Mouse (Mus musculus) midbrain, embryonic 13.5 days (tissue): ENCODE measurements around the gene Reg4. TPM values are rescaled to one million over a fixed set of nuclear protein-coding genes. Genes with fewer than 3 reads are reported as not detected.

Source experiments
- ATAC-seq: fragments of 200-750 bp; cut with Nextera tagmentation; 2 replicates; pipeline ENCODE4 v1.8.0; 2017; ENCODE audit warnings: mild to moderate bottlenecking, moderate TSS enrichment, moderate library complexity
- H3K27ac ChIP-seq: fragments of 300-500 bp; sonication (generic); 2 replicates; pipeline ENCODE4 v1.5.1; 2015; ENCODE audit warnings: inconsistent platforms, mild to moderate bottlenecking, moderate library complexity
- H3K27me3 ChIP-seq: fragments of 300-500 bp; sonication (generic); 2 replicates; pipeline ENCODE4 v1.6.1; 2015; ENCODE audit warnings: mild to moderate bottlenecking, inconsistent platforms
- H3K36me3 ChIP-seq: fragments of 300-500 bp; sonication (generic); 2 replicates; pipeline ENCODE4 v1.6.1; 2015; ENCODE audit warnings: mild to moderate bottlenecking, inconsistent platforms
- H3K4me1 ChIP-seq: fragments of 300-500 bp; sonication (generic); replicated peaks from 2 replicates; pipeline ENCODE4 v1.6.1; 2015; ENCODE audit warnings: inconsistent platforms
- H3K4me2 ChIP-seq: fragments of 300-500 bp; sonication (generic); replicated peaks from 2 replicates; pipeline ENCODE4 v1.6.1; 2015; ENCODE audit warnings: moderate library complexity, mild to moderate bottlenecking, inconsistent platforms
- H3K4me3 ChIP-seq: fragments of 300-500 bp; sonication (generic); replicated peaks from 2 replicates; pipeline ENCODE4 v1.5.1; 2015; ENCODE audit warnings: mild to moderate bottlenecking, inconsistent platforms
- H3K9ac ChIP-seq: fragments of 300-500 bp; sonication (generic); replicated peaks from 2 replicates; pipeline ENCODE4 v1.6.1; 2015; ENCODE audit warnings: mild to moderate bottlenecking, inconsistent platforms
- H3K9me3 ChIP-seq: fragments of 300-500 bp; sonication (generic); 2 replicates; pipeline ENCODE4 v1.6.1; 2016; ENCODE audit warnings: mild to moderate bottlenecking, inconsistent platforms
- WGBS: fragments of 180-500 bp; shearing (Covaris S2); methylation state at CpG from one replicate; pipeline ENCODE4 v1.1.7; 2015; 5-methylcytosine and 5-hydroxymethylcytosine counted together
- polyA plus RNA-seq: library from polyadenylated mRNA; unstranded; fragments of >200 nt; fragmentation: Nextera tagmentation; extraction: Ambion mirVana; gene quantifications from 2 replicates; pipeline ENCODE4 v1.2.1, GENCODE M21; 2015

Reg4 gene
- polyA plus RNA-seq, 1 experiment from 2014 or later, result not detected

- Histone ChIP-seq H3K27me3 (no peaks in the 10 kb centered on the region), H3K27ac (peak overlapping the region; percentile 44), H3K36me3 (no peaks in the 10 kb centered on the region), H3K9me3 (no peaks in the 10 kb centered on the region), H3K9ac (no peak overlapping the region), H3K4me1 (0 out of 2 replicates have a peak, but pooled peaks cover 9% of the 10 kb centered on the region), H3K4me2 (no peak overlapping the region), H3K4me3 (no peak overlapping the region)
- 70% methylated on average over 7 of the region's 7 CpGs for WGBS
- peak; percentile 58; the same call in 1 of the 2 replicates for ATAC-seq
Measured at GRCm38 (mm10) chr3:98211301-98212081, 10.5 kb upstream of the Reg4 start.

GRCm38 (mm10) chr3:98216296-98216695 is 5.7 kb upstream of the Reg4 start:
- H3K9ac ChIP-seq, result no peak overlapping the region
- WGBS, result 65% methylated on average over 3 of the region's 3 CpGs
- H3K27me3 ChIP-seq, result no peaks in the 10 kb centered on the region
- no peaks in the 10 kb centered on the region for H3K36me3 ChIP-seq
- H3K4me2 ChIP-seq, result no peak overlapping the region
- H3K27ac ChIP-seq, result no peak overlapping the region
- 0 out of 2 replicates have a peak, but pooled peaks cover 3% of the 10 kb centered on the region for H3K4me1 ChIP-seq
- ATAC-seq, result no peak
- no peak overlapping the region for H3K4me3 ChIP-seq
- no peaks in the 10 kb centered on the region for H3K9me3 ChIP-seq

- no peak overlapping the region for H3K4me3 ChIP-seq
- WGBS, result 84% methylated on average over 3 of the region's 3 CpGs
- H3K9ac ChIP-seq, result no peak overlapping the region
- peaks cover 4% of the 10 kb centered on the region; the same call in 1 of the 2 replicates for H3K4me1 ChIP-seq
- H3K4me2 ChIP-seq, result no peak overlapping the region
- no peaks in the 10 kb centered on the region for H3K9me3 ChIP-seq
- H3K27me3 ChIP-seq, result peaks cover 2% of the 10 kb centered on the region; the same call in 1 of the 2 replicates
- H3K36me3 ChIP-seq, result no peaks in the 10 kb centered on the region
- ATAC-seq, result no peak
- H3K27ac ChIP-seq, result no peak overlapping the region
Measured at GRCm38 (mm10) chr3:98223263-98223662, 1.3 kb downstream of the Reg4 start.

GRCm38 (mm10) chr3:98223783-98224580 is 2.0 kb downstream of the Reg4 start:
- Histone ChIP-seq H3K9ac (no peak overlapping the region), H3K4me1 (peaks cover 4% of the 10 kb centered on the region; the same call in 1 of the 2 replicates), H3K36me3 (no peaks in the 10 kb centered on the region), H3K9me3 (no peaks in the 10 kb centered on the region), H3K27ac (no peak overlapping the region), H3K4me3 (no peak overlapping the region), H3K4me2 (no peak overlapping the region), H3K27me3 (peaks cover 2% of the 10 kb centered on the region; the same call in 1 of the 2 replicates)
- 12% methylated on average over 9 of the region's 9 CpGs for WGBS
- ATAC-seq, result peak; percentile 82

- Histone ChIP-seq H3K9me3 (no peaks in the 10 kb centered on the region), H3K4me2 (no peak overlapping the region), H3K4me3 (no peak overlapping the region), H3K27me3 (peaks cover 2% of the 10 kb centered on the region; the same call in 1 of the 2 replicates), H3K9ac (no peak overlapping the region), H3K36me3 (no peaks in the 10 kb centered on the region), H3K27ac (no peak overlapping the region), H3K4me1 (peaks cover 4% of the 10 kb centered on the region; the same call in 1 of the 2 replicates)
- 92% methylated on average over 7 of the region's 7 CpGs for WGBS
- no peak for ATAC-seq
Measured at GRCm38 (mm10) chr3:98224975-98225374, 3.0 kb downstream of the Reg4 start.

- Histone ChIP-seq H3K4me1 (peaks cover 4% of the 10 kb centered on the region; the same call in 1 of the 2 replicates), H3K4me3 (no peak overlapping the region), H3K4me2 (no peak overlapping the region), H3K27me3 (peaks cover 2% of the 10 kb centered on the region; the same call in 1 of the 2 replicates), H3K9me3 (no peaks in the 10 kb centered on the region), H3K27ac (no peak overlapping the region), H3K9ac (no peak overlapping the region), H3K36me3 (no peaks in the 10 kb centered on the region)
- no peak for ATAC-seq
- 52% methylated on average over 2 of the region's 2 CpGs for WGBS
Measured at GRCm38 (mm10) chr3:98225746-98226145, 3.8 kb downstream of the Reg4 start.

GRCm38 (mm10) chr3:98226988-98227610 is 5.1 kb downstream of the Reg4 start:
- Histone ChIP-seq H3K9ac (no peak overlapping the region), H3K4me2 (no peak overlapping the region; the same call in 1 of the 2 replicates), H3K27me3 (peaks cover 2% of the 10 kb centered on the region; the same call in 1 of the 2 replicates), H3K9me3 (no peaks in the 10 kb centered on the region), H3K4me3 (no peak overlapping the region), H3K36me3 (no peaks in the 10 kb centered on the region), H3K27ac (no peak overlapping the region), H3K4me1 (peaks cover 4% of the 10 kb centered on the region; the same call in 1 of the 2 replicates)
- ATAC-seq, result peak; percentile 65
- WGBS, result 37% methylated on average over 19 of the region's 19 CpGs

- Histone ChIP-seq H3K4me2 (no peak overlapping the region; the same call in 1 of the 2 replicates), H3K27me3 (peaks cover 2% of the 10 kb centered on the region; the same call in 1 of the 2 replicates), H3K36me3 (no peaks in the 10 kb centered on the region), H3K4me3 (no peak overlapping the region), H3K27ac (no peak overlapping the region), H3K4me1 (peaks cover 4% of the 10 kb centered on the region; the same call in 1 of the 2 replicates), H3K9ac (no peak overlapping the region), H3K9me3 (no peaks in the 10 kb centered on the region)
- ATAC-seq, result no peak
- 71% methylated on average over 3 of the region's 3 CpGs for whole genome bisulfite sequencing
Measured at GRCm38 (mm10) chr3:98227763-98228162, 5.8 kb downstream of the Reg4 start.

- no peak overlapping the region for H3K4me3 ChIP-seq
- WGBS, result 89% methylated on average over 7 of the region's 7 CpGs
- no peak for ATAC-seq
- no peak overlapping the region for H3K27ac ChIP-seq
- no peaks in the 10 kb centered on the region for H3K9me3 ChIP-seq
- H3K4me1 ChIP-seq, result no peaks in the 10 kb centered on the region
- H3K4me2 ChIP-seq, result no peak overlapping the region
- no peak overlapping the region for H3K9ac ChIP-seq
- no peaks in the 10 kb centered on the region for H3K36me3 ChIP-seq
- peaks cover 2% of the 10 kb centered on the region; the same call in 1 of the 2 replicates for H3K27me3 ChIP-seq
Measured at GRCm38 (mm10) chr3:98229943-98230342, 8.0 kb downstream of the Reg4 start.

- no peak overlapping the region for H3K4me3 ChIP-seq
- H3K27ac ChIP-seq, result no peak overlapping the region
- ATAC-seq, result no peak
- no peak overlapping the region for H3K4me2 ChIP-seq
- H3K27me3 ChIP-seq, result no peaks in the 10 kb centered on the region
- no peaks in the 10 kb centered on the region for H3K36me3 ChIP-seq
- H3K9ac ChIP-seq, result no peak overlapping the region
- no peaks in the 10 kb centered on the region for H3K9me3 ChIP-seq
- no peaks in the 10 kb centered on the region; the same call in 1 of the 2 replicates for H3K4me1 ChIP-seq
Measured at GRCm38 (mm10) chr3:98233504-98233903, 11.5 kb downstream of the Reg4 start.

GRCm38 (mm10) chr3:98236266-98236665 is 14.3 kb downstream of the Reg4 start:
- H3K4me2 ChIP-seq, result no peak overlapping the region
- 92% methylated on average over 6 of the region's 6 CpGs for WGBS
- no peak overlapping the region for H3K9ac ChIP-seq
- no peaks in the 10 kb centered on the region for H3K36me3 ChIP-seq
- ATAC-seq, result no peak
- H3K4me3 ChIP-seq, result no peak overlapping the region
- H3K9me3 ChIP-seq, result no peaks in the 10 kb centered on the region
- H3K27ac ChIP-seq, result no peak overlapping the region
- no peaks in the 10 kb centered on the region; the same call in 1 of the 2 replicates for H3K4me1 ChIP-seq
- H3K27me3 ChIP-seq, result 0 out of 2 replicates have a peak, but pooled peaks cover 1% of the 10 kb centered on the region
